Mouse (Mus musculus): ENCODE data around the gene Serpinf2. TPM values are rescaled to one million over a fixed set of nuclear protein-coding genes. Genes with fewer than 3 reads are reported as not detected.
"Not testable (repeated sequence)": the region's sequence is repeated elsewhere in the genome, so short reads cannot be mapped to it uniquely, and the experiment has no call there.

Gene Serpinf2
- polyA plus RNA-seq, 1 experiment from 2014 or later: not detected

DNA sequence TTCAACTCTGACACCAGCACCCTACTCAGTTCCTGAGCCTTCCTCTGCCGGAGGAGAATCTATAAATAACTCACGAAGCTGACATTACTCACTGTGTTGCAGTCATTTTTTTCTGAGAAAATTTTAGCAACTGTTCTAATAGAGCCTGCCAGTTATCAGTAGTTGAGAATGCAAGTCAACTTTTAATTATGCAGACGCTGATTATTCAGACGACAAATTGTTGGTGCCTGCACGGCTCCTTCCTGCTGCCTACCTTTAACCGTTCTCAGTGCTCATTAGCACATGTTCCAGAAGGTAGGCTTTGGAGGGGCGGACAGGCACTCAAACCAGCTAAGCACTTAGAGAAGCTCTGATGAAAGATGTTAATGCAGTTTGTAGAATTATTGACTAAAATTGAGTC is 41.9 kb downstream of the Serpinf2 start:
- H3K36me3 ChIP-seq (ENCODE audit: control insufficient read depth, insufficient read depth, low read length): no peaks in the 10 kb centered on the region
- no peaks in the 10 kb centered on the region for H3K27me3 ChIP-seq (ENCODE audit: control insufficient read depth, insufficient read depth, low read length)
- no peak overlapping the region for H3K4me3 ChIP-seq (ENCODE audit: low read depth, low read length)
- no peaks in the 10 kb centered on the region for H3K4me1 ChIP-seq (ENCODE audit: control insufficient read depth, insufficient read depth, low read length)
- H3K4me2 ChIP-seq: no peak overlapping the region
- no peaks in the 10 kb centered on the region for H3K9me3 ChIP-seq (ENCODE audit: control insufficient read depth, low read length)
- H3K9ac ChIP-seq (ENCODE audit: low read length): no peak overlapping the region
- 93% methylated on average over 7 of the region's 7 CpGs for WGBS
- no peak for DNase-seq (ENCODE audit: low spot score, missing footprints)
- ATAC-seq (ENCODE audit: low FRiP score): no peak
- H3K27ac ChIP-seq (ENCODE audit: low read depth, low read length): no peak overlapping the region

DNA sequence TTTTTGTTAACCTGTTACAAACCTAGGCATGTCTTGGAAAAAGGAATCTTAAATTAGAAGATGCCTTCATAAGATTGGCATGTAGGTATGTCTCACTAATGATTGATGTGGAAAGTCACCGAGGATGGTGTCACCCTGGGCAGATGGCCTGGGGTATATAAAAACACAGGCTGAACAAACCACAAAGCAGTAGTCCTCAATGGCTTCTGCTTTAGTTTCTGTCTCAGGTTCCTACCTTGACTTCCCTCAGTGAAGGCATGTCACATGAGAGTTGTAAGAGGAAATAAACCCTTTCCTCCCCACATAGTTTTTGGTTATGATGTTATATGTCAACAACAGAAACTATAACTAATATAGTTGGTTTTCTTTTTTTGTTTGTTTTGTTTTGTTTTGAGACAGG is 43.8 kb downstream of the Serpinf2 start:
- H3K36me3 ChIP-seq (ENCODE audit: control insufficient read depth, insufficient read depth, low read length): no peaks in the 10 kb centered on the region
- ATAC-seq (ENCODE audit: low FRiP score) (no peak), DNase-seq (ENCODE audit: low spot score, missing footprints) (no peak)
- H3K4me1 ChIP-seq (ENCODE audit: control insufficient read depth, insufficient read depth, low read length): no peaks in the 10 kb centered on the region
- H3K9ac ChIP-seq (ENCODE audit: low read length): no peak overlapping the region
- no peaks in the 10 kb centered on the region for H3K9me3 ChIP-seq (ENCODE audit: control insufficient read depth, low read length)
- H3K27me3 ChIP-seq (ENCODE audit: control insufficient read depth, insufficient read depth, low read length): no peaks in the 10 kb centered on the region
- no peak overlapping the region for H3K4me2 ChIP-seq
- no peak overlapping the region for H3K27ac ChIP-seq (ENCODE audit: low read depth, low read length)
- 94% methylated on average over 1 of the region's 1 CpGs for WGBS
- no peak overlapping the region for H3K4me3 ChIP-seq (ENCODE audit: low read depth, low read length)

DNA sequence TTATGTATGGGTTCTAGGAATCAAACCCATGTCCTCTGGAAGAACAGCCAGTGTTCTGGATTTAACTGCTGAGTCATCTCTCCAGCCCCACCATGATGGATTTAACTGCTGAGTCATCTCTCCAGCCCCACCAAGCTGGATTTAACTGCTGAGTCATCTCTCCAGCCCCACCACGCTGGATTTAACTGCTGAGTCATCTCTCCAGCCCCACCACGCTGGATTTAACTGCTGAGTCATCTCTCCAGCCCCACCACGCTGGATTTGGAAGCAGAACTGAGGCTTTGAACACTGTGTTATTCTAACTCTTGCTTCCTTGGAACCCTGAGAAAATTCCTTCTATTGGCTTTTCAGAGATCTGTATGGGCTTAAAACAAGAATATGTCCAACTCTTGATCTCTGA is 55.9 kb downstream of the Serpinf2 start:
- not testable (repeated sequence) for H3K27me3 ChIP-seq (ENCODE audit: control insufficient read depth, insufficient read depth, low read length); H3K9ac ChIP-seq (ENCODE audit: low read length); DNase-seq (ENCODE audit: low spot score, missing footprints); H3K27ac ChIP-seq (ENCODE audit: low read depth, low read length); H3K4me3 ChIP-seq (ENCODE audit: low read depth, low read length); H3K9me3 ChIP-seq (ENCODE audit: control insufficient read depth, low read length); H3K36me3 ChIP-seq (ENCODE audit: control insufficient read depth, insufficient read depth, low read length); ATAC-seq (ENCODE audit: low FRiP score); H3K4me1 ChIP-seq (ENCODE audit: control insufficient read depth, insufficient read depth, low read length); H3K4me2 ChIP-seq
- 58% methylated on average over 3 of the region's 3 CpGs for WGBS

MicroRNA genes within 50 kb of the gene (microRNA counts, 519-probe panel; counts per million panel counts)
- microRNA mmu-miR-22: 5,703 counts per million, percentile 76 among the panel's probes with 10 or more counts

Small RNA genes lying within 50 kb of the gene (microRNA-seq; reads per million reads assigned to microRNA genes)
- gene Mir22: 6,729 reads per million, percentile 93 among the genes with 10 or more reads in this experiment

Other genes with a start within 250 kb of the Serpinf2 start
- gene Dph1, start 248.3 kb downstream of the Serpinf2 start, polyA plus RNA-seq (2014; fragmentation: Nextera tagmentation; extraction: Ambion mirVana): 15.3 and 17.3 TPM in 2 replicates
- 4.6 TPM in 2 replicates for gene Rtn4rl1, start 245.8 kb downstream of the Serpinf2 start, polyA plus RNA-seq (2014; fragmentation: Nextera tagmentation; extraction: Ambion mirVana)
- 124 and 126 TPM in 2 replicates for gene Rpa1, start 91.3 kb downstream of the Serpinf2 start, polyA plus RNA-seq (2014; fragmentation: Nextera tagmentation; extraction: Ambion mirVana)
- 11.6 and 13.1 TPM in 2 replicates for gene Smyd4, start 91.2 kb downstream of the Serpinf2 start, polyA plus RNA-seq (2014; fragmentation: Nextera tagmentation; extraction: Ambion mirVana)
- 56.2 and 58.2 TPM in 2 replicates for gene Serpinf1, start 16.9 kb downstream of the Serpinf2 start, polyA plus RNA-seq (2014; fragmentation: Nextera tagmentation; extraction: Ambion mirVana)
- gene Wdr81, start 15.1 kb upstream of the Serpinf2 start, polyA plus RNA-seq (2014; fragmentation: Nextera tagmentation; extraction: Ambion mirVana): 2.8 and 3.9 TPM in 2 replicates
- gene Tlcd2, start 22.1 kb upstream of the Serpinf2 start, polyA plus RNA-seq (2014; fragmentation: Nextera tagmentation; extraction: Ambion mirVana): 7.6 and 8.9 TPM in 2 replicates
- gene Prpf8, start 47.2 kb upstream of the Serpinf2 start, polyA plus RNA-seq (2014; fragmentation: Nextera tagmentation; extraction: Ambion mirVana): 94.9 and 100.0 TPM in 2 replicates
- 0.53 and 0.72 TPM in 2 replicates for gene Rilp, start 70.5 kb upstream of the Serpinf2 start, polyA plus RNA-seq (2014; fragmentation: Nextera tagmentation; extraction: Ambion mirVana)
- 2.9 and 3.4 TPM in 2 replicates for gene Scarf1, start 73.9 kb upstream of the Serpinf2 start, polyA plus RNA-seq (2014; fragmentation: Nextera tagmentation; extraction: Ambion mirVana)
- 3.3 and 3.7 TPM in 2 replicates for gene Slc43a2, start 92.1 kb upstream of the Serpinf2 start, polyA plus RNA-seq (2014; fragmentation: Nextera tagmentation; extraction: Ambion mirVana)
- 87.9 and 90.7 TPM in 2 replicates for gene Pitpna, start 148.5 kb upstream of the Serpinf2 start, polyA plus RNA-seq (2014; fragmentation: Nextera tagmentation; extraction: Ambion mirVana)
- 23.7 and 25.6 TPM in 2 replicates for gene Inpp5k, start 191.4 kb upstream of the Serpinf2 start, polyA plus RNA-seq (2014; fragmentation: Nextera tagmentation; extraction: Ambion mirVana)
- gene Myo1c, start 210.9 kb upstream of the Serpinf2 start, polyA plus RNA-seq (2014; fragmentation: Nextera tagmentation; extraction: Ambion mirVana): 9.8 and 10.2 TPM in 2 replicates
- gene Crk, start 239.7 kb upstream of the Serpinf2 start, polyA plus RNA-seq (2014; fragmentation: Nextera tagmentation; extraction: Ambion mirVana): 128 and 130 TPM in 2 replicates